Mouse (Mus musculus) cerebral cortex, adult 2 months (tissue): ENCODE results near the gene Ank.

Experiments used
- WGBS: fragments of 180-500 bp; shearing (Covaris S2); methylation state at CpG from one replicate; pipeline ENCODE4 v1.1.7; 2018; 5-methylcytosine and 5-hydroxymethylcytosine counted together

Ank gene

DNA sequence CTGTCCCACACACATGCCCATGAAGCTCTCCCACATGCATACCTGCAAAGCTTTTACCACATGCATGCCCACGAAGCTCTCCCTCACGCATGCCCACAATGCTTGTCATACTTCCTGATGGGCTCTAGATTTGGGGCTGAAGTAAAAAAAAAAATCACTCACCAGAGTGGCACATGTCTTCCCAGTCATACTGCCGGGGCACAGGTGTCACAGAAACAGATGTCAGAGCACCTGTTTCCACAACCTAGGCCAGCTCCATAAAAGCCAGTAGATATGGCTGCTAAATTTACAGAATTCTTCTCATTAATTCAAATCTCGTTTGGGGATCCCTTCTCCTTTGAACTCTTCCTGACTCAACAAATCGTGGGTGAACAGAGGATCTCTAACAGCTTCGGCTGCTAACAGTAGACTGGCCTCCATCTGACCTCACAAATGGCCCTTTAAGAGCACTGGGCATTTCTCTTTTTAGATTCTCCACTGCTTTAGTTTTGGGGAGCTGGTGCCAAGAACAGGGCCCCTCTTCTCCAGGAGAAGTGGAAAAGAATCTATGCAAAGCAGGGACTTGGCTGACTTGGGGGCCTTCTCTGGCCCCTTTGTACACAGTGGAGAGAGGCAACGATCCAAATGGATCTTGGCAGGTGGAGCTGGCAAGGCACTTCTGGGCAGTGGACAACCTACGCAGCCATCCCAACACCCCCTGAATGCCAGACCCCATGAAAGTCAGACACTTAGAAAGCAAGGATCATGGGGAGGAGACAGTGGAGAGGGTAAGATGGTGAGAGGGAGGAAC, 108.7 kb downstream of the Ank start:
- 46% methylated on average over 8 of the region's 8 CpGs for WGBS

DNA sequence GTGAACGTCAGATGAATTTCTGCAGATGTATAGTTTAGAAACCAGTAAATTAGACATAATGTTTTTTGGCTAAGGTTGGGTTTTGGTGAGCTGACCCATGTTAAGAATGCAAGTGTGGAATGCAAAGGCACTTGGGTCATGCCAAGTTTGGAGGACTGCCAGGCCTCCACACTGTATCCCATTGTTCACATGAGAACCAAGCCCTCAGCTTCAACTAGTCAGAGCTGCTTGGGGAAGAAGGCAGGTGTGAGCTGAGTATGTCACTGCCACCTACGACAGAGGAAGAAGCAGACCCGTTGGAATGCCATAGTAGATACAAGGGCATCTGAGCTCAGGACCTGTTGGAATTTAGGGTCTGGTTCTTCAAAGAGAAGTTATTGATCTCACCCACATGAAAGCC, 109.5 kb downstream of the Ank start:
- WGBS = 51% methylated on average over 3 of the region's 3 CpGs

DNA sequence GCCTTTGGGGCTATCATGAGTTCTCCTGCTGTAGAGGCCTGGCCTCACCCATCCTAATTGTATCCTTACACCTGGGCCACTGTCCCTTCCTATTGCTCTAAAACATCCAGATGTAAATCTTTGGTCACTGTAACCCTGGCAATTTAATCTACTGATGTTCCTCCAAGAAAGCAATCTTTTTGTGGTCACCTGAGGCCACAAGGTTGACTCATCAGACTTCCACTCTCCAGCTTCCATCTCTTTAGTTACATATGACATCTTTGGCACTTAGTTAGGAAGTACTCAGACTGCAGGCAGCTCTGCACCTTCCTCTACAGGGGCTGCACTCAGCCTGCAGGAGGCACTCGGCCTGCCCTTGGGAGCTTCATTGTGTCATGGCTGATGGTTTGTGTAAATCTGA, 110.4 kb downstream of the Ank start:
- WGBS = 87% methylated on average over 1 of the region's 1 CpGs

DNA sequence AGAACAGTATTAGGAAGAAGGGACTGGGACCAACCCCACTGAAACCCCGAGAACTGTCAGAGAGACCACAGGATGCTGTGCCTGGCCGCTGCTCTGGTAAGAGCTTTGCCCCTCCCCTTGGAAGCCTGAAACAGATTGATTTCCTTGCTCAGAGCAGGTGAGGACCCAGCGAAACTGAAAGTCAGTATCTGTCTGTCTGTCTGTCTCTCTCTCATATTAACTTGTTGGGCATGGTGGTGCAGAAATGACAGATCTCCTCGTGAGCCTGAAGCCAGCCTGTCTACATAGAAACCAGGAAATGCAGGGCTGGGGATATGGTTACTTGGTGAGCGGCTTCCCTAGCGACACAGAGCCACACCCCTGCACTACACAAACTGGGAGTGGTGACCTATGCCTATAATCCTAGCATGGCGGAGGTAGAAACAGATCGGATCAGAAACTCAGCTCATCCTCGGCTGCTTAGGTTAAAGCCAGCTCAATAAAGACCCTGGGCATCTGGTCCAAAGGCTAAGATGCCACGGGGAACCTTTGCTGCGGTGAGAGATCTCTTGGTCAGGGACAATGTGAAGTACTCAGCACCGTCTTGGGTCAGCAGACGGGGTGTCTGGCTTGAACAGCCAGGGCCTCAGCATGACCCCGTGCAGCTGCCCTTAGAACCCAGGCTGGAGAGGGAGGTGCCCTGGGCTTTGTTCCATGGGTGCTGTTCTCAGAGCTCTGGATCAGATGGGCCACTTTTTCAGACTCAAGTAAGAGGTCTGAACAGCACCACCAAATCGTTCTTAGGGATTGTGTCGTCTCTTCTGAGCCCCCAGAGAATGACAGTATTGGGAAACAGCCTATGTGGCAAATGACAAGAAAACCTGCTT, 111.7 kb downstream of the Ank start:
- WGBS = 72% methylated on average over 16 of the region's 16 CpGs

DNA sequence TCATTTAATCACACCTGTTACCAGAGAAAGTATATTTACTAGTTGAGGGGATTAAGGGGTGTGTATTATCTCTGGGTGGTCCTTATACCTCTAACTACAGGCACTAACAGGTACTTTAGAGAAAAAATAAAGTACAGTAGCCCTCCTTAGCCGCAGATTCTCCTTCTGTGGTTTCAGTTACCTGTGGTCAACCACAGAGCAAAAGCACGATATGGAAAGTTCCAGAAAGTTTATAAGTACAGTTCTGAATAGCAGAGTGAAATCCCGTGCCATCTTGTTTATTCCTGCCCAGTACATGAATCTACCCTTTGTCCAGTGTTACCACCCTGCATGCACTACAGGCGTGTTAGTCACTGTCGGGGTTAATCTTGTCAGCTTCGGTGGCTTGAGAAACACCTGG, 112.4 kb downstream of the Ank start:
- WGBS = 87% methylated on average over 6 of the region's 6 CpGs

DNA sequence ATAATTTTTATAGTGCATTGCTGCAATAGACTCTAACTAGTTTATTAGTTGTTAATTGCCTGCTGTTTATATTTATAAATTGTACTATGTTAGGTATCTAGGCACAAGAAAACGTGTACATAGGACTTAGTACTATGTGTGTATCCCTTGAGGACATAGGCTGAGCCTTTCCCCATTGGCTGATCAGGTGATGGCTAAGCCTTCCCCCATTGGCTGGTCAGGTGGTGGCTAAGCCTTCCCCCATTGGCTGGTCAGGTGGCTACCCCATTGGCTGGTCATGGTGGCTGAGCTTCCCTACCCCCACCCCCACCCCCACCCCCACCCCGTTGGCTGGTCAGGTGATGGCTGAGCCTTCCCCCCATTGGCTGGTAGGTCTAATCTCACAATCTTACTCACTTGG, 113.4 kb downstream of the Ank start:
- 89% methylated on average over 2 of the region's 2 CpGs for WGBS

DNA sequence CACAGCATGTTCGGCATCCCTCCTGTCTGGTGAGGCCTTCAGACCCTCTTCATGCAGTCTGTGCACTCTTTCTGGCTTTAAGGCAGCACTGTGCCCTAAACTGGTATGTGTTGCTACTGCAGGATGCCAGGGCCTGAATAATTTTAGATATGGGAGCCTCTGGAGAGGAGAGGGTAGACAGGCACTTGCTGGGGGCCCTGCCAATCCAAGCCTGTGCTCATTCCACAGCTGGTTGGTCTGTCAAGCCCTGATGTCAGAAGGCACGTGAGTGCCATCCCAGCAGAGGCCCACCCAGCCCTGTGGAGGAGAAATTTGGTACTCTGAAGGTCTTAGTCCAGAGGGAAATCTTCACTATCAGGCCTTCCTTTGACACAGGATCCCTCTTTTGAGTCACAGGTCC, 114.3 kb downstream of the Ank start:
- 40% methylated on average over 2 of the region's 2 CpGs for WGBS

DNA sequence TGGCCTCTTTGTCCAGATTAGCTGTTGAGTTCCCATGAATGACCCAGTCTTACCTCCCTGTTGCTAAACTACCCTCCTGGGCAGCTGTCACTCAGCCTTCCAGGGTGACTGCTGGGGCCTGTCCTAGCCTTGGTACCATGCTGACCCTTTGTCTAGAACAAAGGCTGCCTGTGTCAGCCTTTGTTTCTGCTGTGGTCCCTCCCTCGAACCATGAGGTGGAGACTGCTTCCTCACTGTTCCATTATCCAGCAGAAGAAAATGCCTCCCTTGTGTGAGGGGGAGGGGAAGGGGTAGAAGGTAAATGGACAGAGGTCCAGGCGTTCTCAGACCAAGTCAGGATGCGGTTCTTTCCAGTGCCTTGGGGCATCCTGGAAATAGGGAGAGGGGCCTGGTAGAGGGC, 115.2 kb downstream of the Ank start:
- WGBS = 72% methylated on average over 3 of the region's 3 CpGs

DNA sequence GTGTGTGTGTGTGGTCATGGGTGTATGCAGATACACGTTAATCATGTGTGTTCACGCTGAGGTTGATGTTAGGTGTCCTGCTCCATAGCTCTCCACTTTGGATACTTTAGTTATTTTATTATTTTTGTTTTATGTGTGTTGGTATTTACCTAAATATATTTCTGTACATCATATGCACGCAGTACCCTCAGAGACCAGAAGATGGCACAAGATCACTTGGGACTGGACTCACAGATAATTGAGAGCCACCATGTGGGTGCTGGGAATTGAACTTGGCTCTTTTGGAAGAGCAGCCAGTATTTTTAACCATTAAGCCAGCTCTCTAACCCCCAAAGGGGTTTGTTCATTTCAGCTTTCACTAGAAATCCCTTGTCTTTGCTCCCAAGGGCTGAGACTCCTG, 116.0 kb downstream of the Ank start:
- WGBS = 87% methylated on average over 3 of the region's 3 CpGs

DNA sequence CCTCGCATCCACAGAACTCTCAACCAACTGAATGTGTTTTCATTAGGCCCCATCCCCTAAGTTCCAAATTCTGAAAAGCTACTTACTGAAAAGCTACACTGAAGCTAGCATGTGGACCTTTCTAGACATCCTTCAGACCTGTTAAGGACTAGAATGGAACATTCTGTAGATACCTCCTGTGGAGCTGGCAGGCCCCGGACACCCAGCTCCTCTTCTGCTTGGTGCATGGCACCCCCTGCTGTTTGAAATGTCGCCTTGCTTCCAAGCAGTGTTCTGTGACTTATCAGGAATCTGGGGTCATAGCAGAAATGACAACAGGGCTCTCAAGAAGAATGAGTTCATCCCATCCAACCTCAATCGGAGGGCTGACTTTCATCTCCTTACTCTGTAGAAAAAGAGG, 116.6 kb downstream of the Ank start:
- 60% methylated on average over 4 of the region's 4 CpGs for WGBS

DNA sequence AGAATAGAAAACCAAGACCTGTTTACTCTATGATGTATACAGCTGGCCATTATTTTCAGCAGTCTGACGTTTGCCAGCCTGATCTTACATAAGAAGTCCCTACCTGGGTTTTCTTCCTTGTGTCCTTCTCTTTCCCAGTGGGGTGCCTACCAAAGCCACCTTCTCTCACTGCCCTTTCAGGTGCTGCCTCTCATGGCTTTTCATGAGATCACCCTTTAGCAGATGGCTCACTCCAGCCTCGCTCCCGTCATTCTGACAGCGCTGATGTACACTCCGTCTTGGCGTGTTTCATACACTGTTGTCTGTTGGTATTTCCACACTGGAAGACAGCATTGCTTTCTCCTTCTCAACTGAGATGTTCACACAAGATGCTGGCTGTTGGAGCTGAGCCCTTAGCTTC, 117.1 kb downstream of the Ank start:
- 58% methylated on average over 6 of the region's 6 CpGs for WGBS

DNA sequence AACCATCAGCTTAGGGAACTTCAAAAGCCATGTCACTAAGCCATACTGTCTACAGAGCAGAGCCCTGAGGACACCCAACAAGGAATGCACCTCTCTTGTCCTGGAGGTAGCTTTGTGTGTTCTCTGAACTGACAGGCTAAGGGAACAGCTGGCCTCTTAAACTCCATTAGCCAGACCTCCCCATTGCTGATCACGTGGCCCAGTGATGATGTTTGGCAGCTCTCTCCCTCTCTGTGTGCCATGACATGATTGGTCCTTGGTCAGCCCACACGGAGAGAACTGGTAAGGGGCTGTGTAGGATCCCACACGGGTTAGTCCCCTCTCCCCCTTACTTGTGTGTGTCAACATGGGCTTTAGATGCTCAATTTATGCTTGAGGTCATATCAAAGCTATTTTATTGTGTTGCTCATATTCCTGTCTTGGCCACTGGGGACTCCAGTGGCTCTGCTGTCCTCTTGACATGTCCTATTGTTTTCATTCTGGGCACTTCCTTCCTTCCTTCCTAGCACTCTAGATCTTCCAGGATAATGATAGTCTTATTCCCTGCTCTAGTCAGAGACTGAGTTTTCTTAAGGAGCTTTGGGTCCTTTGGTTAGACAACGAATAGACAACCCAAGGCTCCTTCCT, 119.1 kb downstream of the Ank start:
- 67% methylated on average over 4 of the region's 4 CpGs for WGBS

DNA sequence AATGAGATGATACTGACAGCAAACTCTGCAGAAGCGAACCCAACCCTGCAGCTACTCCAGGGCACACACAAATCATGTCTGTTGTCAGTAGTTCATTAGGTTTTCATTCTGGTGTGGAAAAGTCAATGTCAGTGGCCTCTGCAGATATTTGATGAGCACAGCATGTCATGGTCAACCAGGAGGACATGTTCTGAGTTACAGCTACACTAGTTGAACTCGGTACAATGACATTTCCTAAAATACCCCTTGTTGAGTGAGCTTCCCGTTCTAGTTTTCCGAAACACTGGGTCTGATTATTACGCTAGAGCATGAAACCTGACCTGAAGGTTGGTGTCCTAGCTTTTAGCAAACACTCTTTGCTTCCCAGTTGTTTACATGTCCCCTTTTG, 119.6 kb downstream of the Ank start:
- WGBS = 84% methylated on average over 5 of the region's 5 CpGs

DNA sequence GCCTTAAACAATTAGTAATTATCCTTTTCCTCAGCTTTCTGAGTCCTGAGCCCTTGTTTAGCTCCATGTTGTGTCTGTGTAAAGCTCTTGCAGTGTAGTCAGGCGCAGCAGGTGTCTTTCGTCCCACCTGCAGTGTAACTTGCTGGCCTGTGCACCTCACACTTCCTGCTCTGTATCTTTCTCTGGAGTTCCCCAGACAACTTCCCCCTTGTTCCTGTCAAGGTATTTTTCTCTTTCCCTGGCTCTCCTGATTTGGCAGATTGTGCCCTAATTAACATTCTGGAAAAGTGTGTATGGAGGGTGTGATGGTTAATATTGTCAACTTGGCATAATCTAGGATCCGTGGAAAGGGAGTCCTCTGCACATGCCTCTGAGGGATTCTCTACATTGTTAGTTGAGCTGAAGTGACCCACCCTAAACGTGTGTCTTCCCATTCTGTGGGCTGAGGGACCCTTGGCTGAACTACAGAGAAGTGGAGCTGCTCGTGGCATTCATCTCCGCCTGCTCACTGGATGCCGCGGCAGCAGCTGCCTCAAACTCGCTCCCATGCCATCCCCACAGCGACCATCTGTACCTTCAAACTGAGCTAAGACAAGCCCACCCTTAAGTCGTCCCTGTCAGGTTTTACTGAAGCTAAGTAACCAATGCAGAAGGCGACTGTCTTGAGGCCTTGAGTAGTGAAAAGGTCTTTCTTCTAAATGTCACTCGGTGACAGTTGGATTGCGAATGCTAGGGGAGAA, 121.8 kb downstream of the Ank start:
- WGBS = 37% methylated on average over 14 of the region's 14 CpGs

DNA sequence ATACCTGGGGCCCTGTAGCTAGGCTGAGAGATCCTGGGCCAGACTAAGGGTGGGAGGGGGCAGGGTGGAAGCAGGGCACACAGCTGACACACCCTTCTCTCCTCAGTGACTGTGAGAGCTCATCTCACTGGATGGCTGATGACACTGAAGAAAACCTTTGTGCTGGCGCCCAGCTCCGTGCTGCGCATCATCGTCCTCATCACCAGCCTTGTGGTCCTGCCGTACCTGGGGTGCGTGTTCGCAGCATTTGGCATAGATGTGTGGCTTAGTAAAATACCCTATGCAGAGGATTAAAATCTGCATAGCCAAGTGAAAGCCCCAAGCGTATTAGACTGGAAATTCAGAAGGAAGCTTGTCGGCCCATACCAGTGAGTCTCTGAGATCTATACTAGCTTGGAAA, 124.3 kb downstream of the Ank start:
- WGBS = 92% methylated on average over 9 of the region's 9 CpGs

DNA sequence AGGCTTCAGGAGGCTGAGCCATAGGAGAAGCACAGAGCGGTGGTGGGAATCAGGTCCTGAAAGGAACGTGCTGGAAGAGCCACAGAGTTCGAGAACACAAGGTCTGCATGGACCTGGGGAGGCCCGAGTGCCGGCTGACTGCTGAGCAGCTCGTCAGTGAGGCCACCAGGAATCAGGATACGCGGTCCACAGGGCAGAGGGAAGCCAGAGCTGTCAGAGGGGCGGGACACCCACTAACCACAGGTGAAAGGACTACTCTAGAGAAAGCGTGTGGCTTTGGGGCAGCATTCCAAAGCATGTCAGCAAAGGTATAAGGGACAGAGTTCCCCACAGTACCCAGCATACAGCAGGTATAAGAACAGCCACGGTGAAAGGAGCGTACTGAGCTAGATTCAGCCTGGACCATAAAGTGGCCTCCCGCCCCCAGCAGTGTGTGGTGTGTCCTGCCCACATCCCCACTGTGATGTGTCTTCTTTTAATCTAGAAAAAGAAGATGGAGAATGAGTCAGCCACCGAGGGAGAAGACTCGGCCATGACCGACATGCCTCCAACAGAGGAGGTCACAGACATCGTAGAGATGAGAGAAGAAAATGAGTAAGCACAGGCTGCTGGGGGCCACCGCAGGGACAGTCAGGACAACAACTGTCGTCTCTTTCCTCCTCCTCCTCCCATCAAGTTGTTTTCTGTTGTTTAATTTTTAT, 126.3 kb downstream of the Ank start:
- WGBS = 62% methylated on average over 19 of the region's 19 CpGs

DNA sequence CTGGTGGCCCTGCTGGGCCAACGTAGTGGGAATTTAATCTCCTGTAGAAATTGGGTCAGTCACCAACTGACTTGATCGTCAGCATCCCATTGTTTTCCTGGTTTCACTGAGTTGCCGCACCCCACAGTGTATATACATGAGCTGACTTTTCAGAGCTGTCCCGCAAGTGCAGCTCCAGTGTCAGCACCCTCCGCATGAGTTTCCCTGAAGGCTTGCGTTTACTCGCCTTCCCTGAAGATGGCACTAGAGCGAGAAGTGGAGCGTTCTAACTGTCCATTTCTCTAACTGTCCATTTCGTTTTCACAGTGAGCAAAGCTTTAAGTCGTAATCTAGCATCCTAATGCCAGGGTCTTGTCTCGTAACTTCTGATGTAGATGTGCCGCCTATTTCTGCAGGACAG, 127.2 kb downstream of the Ank start:
- 59% methylated on average over 13 of the region's 13 CpGs for WGBS

DNA sequence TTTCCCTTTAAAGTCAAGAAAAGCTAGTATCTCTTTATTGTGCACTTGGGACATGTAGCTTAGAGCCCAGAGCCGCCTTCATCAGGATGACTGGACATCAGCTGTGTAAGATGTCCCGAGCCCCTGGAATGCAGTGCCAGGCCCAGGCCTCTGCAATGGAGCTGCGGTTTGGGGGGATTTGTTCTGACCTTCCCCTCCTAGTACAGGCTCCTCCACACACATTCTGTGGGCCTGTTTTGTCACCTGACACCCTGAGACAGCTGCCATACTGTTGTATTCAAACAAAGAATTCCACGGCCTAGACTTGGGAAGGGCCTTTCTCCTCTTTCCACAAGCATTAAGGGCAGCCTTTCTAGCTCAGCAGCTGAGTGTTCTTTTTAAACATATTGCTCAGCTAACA, 128.5 kb downstream of the Ank start:
- 53% methylated on average over 4 of the region's 4 CpGs for WGBS

DNA sequence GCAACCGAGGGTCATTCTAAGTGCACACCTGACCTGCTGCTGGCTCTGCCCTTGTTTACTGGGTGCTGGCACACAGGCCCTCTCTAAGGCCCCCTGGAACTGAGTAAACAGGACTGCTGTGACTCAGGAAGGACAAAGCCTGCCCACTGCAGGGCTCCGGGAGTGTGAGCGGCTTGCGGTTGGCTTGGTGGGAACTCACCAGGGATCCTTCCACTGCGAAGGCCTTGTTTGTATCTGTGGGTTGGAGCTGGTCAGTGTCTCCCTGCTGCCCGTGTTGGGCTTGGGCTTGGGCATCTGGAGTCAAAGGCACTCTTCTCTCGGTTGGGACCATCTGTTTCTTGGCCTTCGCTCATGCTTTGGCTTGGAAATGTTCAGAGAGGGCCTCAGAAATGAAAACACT, 129.1 kb downstream of the Ank start:
- WGBS = 33% methylated on average over 8 of the region's 8 CpGs

DNA sequence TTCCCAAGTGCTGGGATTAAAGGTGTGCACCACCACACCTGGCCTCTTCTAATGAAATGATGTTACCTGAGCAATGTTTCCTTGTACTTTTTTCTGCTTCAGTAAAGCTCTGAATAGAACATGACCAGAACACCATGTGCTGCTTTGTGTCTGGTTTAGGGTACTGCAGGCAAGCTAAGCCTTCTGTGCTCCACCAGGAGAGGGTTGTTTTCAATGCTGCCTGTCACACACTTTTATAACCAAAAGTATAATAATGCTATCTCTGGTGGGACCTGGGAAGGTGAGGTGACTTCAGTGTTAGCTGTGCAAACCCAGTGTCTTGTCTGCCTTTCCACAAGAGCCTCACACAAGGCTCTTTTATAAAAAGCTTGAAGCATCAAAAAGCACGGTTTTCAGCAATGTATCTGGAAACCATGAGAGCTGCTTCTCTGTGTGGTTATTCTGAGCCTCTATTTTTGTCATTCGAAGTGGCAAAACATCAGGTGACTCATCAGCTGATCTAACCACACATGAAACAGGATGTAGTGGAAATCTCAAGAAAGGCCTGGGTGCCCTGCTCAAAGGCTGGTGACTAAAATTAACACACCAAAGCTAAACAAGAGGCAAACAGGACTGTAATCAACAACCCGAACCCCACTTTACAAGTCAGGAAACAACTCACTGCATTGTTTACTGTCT, 130.1 kb downstream of the Ank start:
- WGBS = 12% methylated on average over 3 of the region's 3 CpGs

DNA sequence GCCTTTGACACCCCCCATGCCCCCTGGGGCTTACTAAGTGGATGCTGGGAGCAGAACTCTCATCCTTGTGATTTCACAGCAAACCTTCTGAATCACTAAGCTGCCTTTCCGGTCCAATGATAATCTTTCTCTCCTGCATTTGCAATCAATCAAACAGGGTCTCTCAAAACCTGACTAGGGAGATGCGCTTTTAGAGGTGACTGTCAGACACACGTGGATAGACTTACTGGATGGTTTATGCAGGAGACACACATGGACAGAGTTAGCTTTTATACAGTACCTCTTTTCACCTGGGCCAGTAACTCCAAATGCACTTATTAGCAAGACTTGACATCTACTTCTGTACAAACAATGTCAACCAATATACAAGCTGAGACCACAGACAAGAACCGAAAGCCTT, 131.0 kb downstream of the Ank start:
- WGBS = 77% methylated on average over 4 of the region's 4 CpGs
